Comparison of ENCODE assay signal across 9 mouse cellular contexts in the genomic region with DNA sequence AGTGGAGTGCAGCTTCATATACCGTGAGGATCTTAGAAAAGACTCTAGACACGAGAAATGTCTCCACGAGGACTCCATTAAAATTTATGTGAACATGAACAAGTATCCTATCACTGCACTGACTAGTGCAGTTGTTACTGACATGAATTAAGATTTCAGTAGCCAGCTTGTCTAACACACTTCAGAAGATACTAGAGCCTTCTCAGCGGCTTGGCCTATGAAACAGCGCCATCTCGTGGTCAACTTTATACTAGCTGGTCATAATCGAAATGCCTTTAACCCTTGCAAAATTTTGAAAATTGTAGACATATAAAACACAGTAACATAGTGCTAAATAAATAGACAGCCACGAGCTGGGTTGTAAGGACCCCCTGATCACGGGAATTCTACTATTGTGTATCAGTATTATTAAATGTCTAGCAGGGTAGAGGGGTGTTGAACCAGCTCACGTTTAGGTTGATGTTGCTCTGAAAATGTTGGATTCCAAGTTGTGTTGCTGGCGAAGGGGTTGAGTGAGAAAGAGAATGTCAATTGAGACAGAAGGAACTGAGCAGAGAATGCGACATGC.
DNase-seq lines count a peak whose midpoint lies in the region; ATAC-seq and TF ChIP-seq lines count a peak whose summit lies in the region.
"Had no signal": no experiment of that assay in that cellular context is flagged by ENCODE, and none has a peak within 500 bp of the region (broad histone marks: within the 10 kb centered on the region; RNA-seq: fewer than 3 reads in every experiment).

No protein-coding gene starts in this region.

- H3K9ac ChIP-seq in heart, postnatal 0 days (replicated peaks; ENCODE audit: low read depth, low read length), result no peak overlapping the region
- H3K9ac ChIP-seq in kidney, postnatal 0 days (ENCODE audit: low read depth, low read length), result no peak overlapping the region
- H3K9ac ChIP-seq in liver, adult 2 months (ENCODE audit: low read depth, low read length), result no peak overlapping the region
- no peak overlapping the region for H3K9ac ChIP-seq in neural tube, embryonic 12.5 days
- H3K9ac ChIP-seq: embryonic facial prominence, embryonic 13.5 days had no signal

- WGBS in heart, postnatal 0 days, result 14% methylated on average over 12 of the region's 12 CpGs
- WGBS in kidney, postnatal 0 days, result 16% methylated on average over 12 of the region's 12 CpGs
- WGBS in liver, adult 2 months, result 21% methylated on average over 12 of the region's 12 CpGs
- 22% methylated on average over 12 of the region's 12 CpGs for WGBS in neural tube, embryonic 12.5 days

- 0 out of 2 replicates have a peak, but pooled peaks have one; percentile 14 for ATAC-seq in heart, postnatal 0 days (ENCODE audit: insufficient read depth, low read depth)
- peak; percentile 29; the same call in 1 of the 2 replicates for ATAC-seq in kidney, postnatal 0 days (replicated peaks; ENCODE audit: low FRiP score, low read depth)
- peak; percentile 68 for ATAC-seq in neural tube, embryonic 12.5 days (ENCODE audit: low FRiP score, low read depth)

- TF ChIP-seq POLR2A in liver, adult 2 months (IDR thresholded peaks at IDR 0.05; ENCODE audit: extremely low read depth, insufficient read depth, low read length), result no peak

- no peaks in the 10 kb centered on the region for H3K79me2 ChIP-seq in liver, adult 2 months (ENCODE audit: control insufficient read depth, insufficient read depth, low read length)

- H3K9me3 ChIP-seq in heart, postnatal 0 days (replicated peaks; ENCODE audit: control insufficient read depth, low read length), result no peaks in the 10 kb centered on the region
- no peaks in the 10 kb centered on the region for H3K9me3 ChIP-seq in kidney, postnatal 0 days (replicated peaks; ENCODE audit: low read length)
- H3K9me3 ChIP-seq in neural tube, embryonic 12.5 days, result no peaks in the 10 kb centered on the region
- H3K9me3 ChIP-seq: embryonic facial prominence, embryonic 13.5 days had no signal

- H3K27ac ChIP-seq in heart, postnatal 0 days (ENCODE audit: low read depth), result no peak overlapping the region
- H3K27ac ChIP-seq in kidney, postnatal 0 days, result no peak overlapping the region
- H3K27ac ChIP-seq in liver, adult 2 months (replicated peaks; ENCODE audit: insufficient read depth, low read depth, low read length), result no peak overlapping the region
- no peak overlapping the region for H3K27ac ChIP-seq in neural tube, embryonic 12.5 days
- H3K27ac ChIP-seq: embryonic facial prominence, embryonic 13.5 days had no signal

- H3K27me3 ChIP-seq in heart, postnatal 0 days (ENCODE audit: control insufficient read depth, insufficient read depth, low read length), result no peaks in the 10 kb centered on the region
- no peaks in the 10 kb centered on the region for H3K27me3 ChIP-seq in kidney, postnatal 0 days (ENCODE audit: insufficient read depth, low read length)
- no peaks in the 10 kb centered on the region for H3K27me3 ChIP-seq in liver, adult 2 months (ENCODE audit: control insufficient read depth, insufficient read depth, low read length)
- H3K27me3 ChIP-seq in neural tube, embryonic 12.5 days (replicated peaks), result no peaks in the 10 kb centered on the region
- H3K27me3 ChIP-seq: embryonic facial prominence, embryonic 13.5 days had no signal

- no peak overlapping the region for H3K4me2 ChIP-seq in heart, postnatal 0 days (ENCODE audit: low read depth, low read length)
- H3K4me2 ChIP-seq in kidney, postnatal 0 days (ENCODE audit: low read length), result no peak overlapping the region
- no peak overlapping the region for H3K4me2 ChIP-seq in neural tube, embryonic 12.5 days (replicated peaks)
- H3K4me2 ChIP-seq: embryonic facial prominence, embryonic 13.5 days had no signal

- TF ChIP-seq EP300 in heart, postnatal 0 days (IDR thresholded peaks at IDR 0.05; ENCODE audit: low read depth), result no peak

- TF ChIP-seq CTCF in heart, postnatal 0 days (IDR thresholded peaks at IDR 0.05; ENCODE audit: low read depth), result peak; percentile 86
- TF ChIP-seq CTCF in kidney, postnatal 0 days (IDR thresholded peaks at IDR 0.05; ENCODE audit: low read depth), result peak; percentile 99
- TF ChIP-seq CTCF in liver, adult 2 months (IDR thresholded peaks at IDR 0.05; ENCODE audit: low read depth, low read length), result peak; percentile 64

- DNase-seq in CD4-positive helper T cell, adult 2 months (ENCODE audit: low read depth, low spot score), result peak; percentile 16
- DNase-seq in adrenal gland, postnatal 14 days, result peak; percentile 84
- peak; percentile 73 for DNase-seq in embryo, embryonic 9.5 days (ENCODE audit: extremely low spot score)
- DNase-seq in heart, postnatal 0 days (ENCODE audit: low spot score), result peak; percentile 85
- DNase-seq in kidney, postnatal 0 days (ENCODE audit: low spot score), result peak; percentile 89
- peak; percentile 46 for DNase-seq in liver, adult 2 months (ENCODE audit: extremely low read depth, low read depth, low spot score)
- peak; percentile 29 for DNase-seq in thymus, postnatal 25 days

- no peak overlapping the region for H3K4me3 ChIP-seq in heart, postnatal 0 days (ENCODE audit: low read depth, low read length)
- H3K4me3 ChIP-seq in kidney, postnatal 0 days (replicated peaks; ENCODE audit: low read depth, low read length), result no peak overlapping the region
- no peak overlapping the region for H3K4me3 ChIP-seq in liver, adult 2 months (ENCODE audit: insufficient read depth, low read depth, low read length)
- H3K4me3 ChIP-seq in neural tube, embryonic 12.5 days, result no peak overlapping the region
- H3K4me3 ChIP-seq: embryonic facial prominence, embryonic 13.5 days had no signal

- no peaks in the 10 kb centered on the region for H3K36me3 ChIP-seq in heart, postnatal 0 days (replicated peaks; ENCODE audit: control insufficient read depth, insufficient read depth, low read length)
- no peaks in the 10 kb centered on the region for H3K36me3 ChIP-seq in kidney, postnatal 0 days (ENCODE audit: insufficient read depth, low read length)
- H3K36me3 ChIP-seq in liver, adult 2 months (ENCODE audit: control insufficient read depth, insufficient read depth, low read length), result no peaks in the 10 kb centered on the region
- no peaks in the 10 kb centered on the region for H3K36me3 ChIP-seq in neural tube, embryonic 12.5 days
- H3K36me3 ChIP-seq: embryonic facial prominence, embryonic 13.5 days had no signal

- H3K4me1 ChIP-seq in heart, postnatal 0 days (ENCODE audit: control insufficient read depth, insufficient read depth), result no peaks in the 10 kb centered on the region
- H3K4me1 ChIP-seq in kidney, postnatal 0 days (replicated peaks; ENCODE audit: insufficient read depth, low read length), result no peaks in the 10 kb centered on the region
- H3K4me1 ChIP-seq in liver, adult 2 months (ENCODE audit: control insufficient read depth, insufficient read depth, low read length), result no peaks in the 10 kb centered on the region
- no peaks in the 10 kb centered on the region for H3K4me1 ChIP-seq in neural tube, embryonic 12.5 days

Comparison
In these comparisons a context has a peak if more than half of its experiments do, and no peak if none do; other contexts are left out.
1. DNase-seq: peak in every context shown above with its lines; median percentile 89 in kidney, postnatal 0 days; 85 in heart, postnatal 0 days; 84 in adrenal gland, postnatal 14 days; 73 in embryo, embryonic 9.5 days; 46 in liver, adult 2 months; 29 in thymus, postnatal 25 days; 16 in CD4-positive helper T cell, adult 2 months.
2. ATAC-seq: peak in every context shown above with its lines; median percentile 68 in neural tube, embryonic 12.5 days; 29 in kidney, postnatal 0 days; 14 in heart, postnatal 0 days.